Mouse (Mus musculus) heart, embryonic 12.5 days (tissue): ENCODE data around the gene Ccdc85b. TPM values are rescaled to one million over a fixed set of nuclear protein-coding genes. Genes with fewer than 3 reads are reported as not detected.

Source experiments
- ATAC-seq: fragments of 200-750 bp; cut with Nextera tagmentation; 2 replicates; pipeline ENCODE4 v1.8.0; 2017; ENCODE audit warnings: moderate TSS enrichment, moderate library complexity; ENCODE audit not compliant: insufficient number of reproducible peaks, low FRiP score
- H3K27ac ChIP-seq: fragments of 300-500 bp; sonication (generic); 2 replicates; pipeline ENCODE4 v1.5.1; 2016; ENCODE audit warnings: mild to moderate bottlenecking, moderate library complexity; ENCODE audit not compliant: poor library complexity, severe bottlenecking
- H3K27me3 ChIP-seq: fragments of 300-500 bp; sonication (generic); replicated peaks from 2 replicates; pipeline ENCODE4 v1.6.1; 2016; ENCODE audit warnings: mild to moderate bottlenecking, moderate library complexity
- H3K36me3 ChIP-seq: fragments of 300-500 bp; sonication (generic); 2 replicates; pipeline ENCODE4 v1.6.1; 2016; ENCODE audit warnings: mild to moderate bottlenecking, moderate library complexity
- H3K4me1 ChIP-seq: fragments of 300-500 bp; sonication (generic); replicated peaks from 2 replicates; pipeline ENCODE4 v1.6.1; 2016; ENCODE audit warnings: mild to moderate bottlenecking
- H3K4me2 ChIP-seq: fragments of 300-500 bp; sonication (generic); 2 replicates; pipeline ENCODE4 v1.6.1; 2016; ENCODE audit warnings: mild to moderate bottlenecking, moderate library complexity
- H3K4me3 ChIP-seq: fragments of 300-500 bp; sonication (generic); 2 replicates; pipeline ENCODE4 v1.5.1; 2016; ENCODE audit warnings: mild to moderate bottlenecking
- H3K9ac ChIP-seq: fragments of 300-500 bp; sonication (generic); 2 replicates; pipeline ENCODE4 v1.6.1; 2016; ENCODE audit warnings: mild to moderate bottlenecking, moderate library complexity
- H3K9me3 ChIP-seq: fragments of 300-500 bp; sonication (generic); replicated peaks from 2 replicates; pipeline ENCODE4 v1.6.1; 2016; ENCODE audit warnings: mild to moderate bottlenecking, moderate library complexity
- WGBS: fragments of 180-500 bp; shearing (Covaris S2); methylation state at CpG from one replicate; pipeline ENCODE4 v1.1.7; 2016; 5-methylcytosine and 5-hydroxymethylcytosine counted together
- polyA plus RNA-seq: library from polyadenylated mRNA; unstranded; fragments of >200 nt; fragmentation: Nextera tagmentation; extraction: Ambion mirVana; gene quantifications from 2 replicates; pipeline ENCODE4 v1.2.1, GENCODE M21; 2016

Ccdc85b gene
- polyA plus RNA-seq, 1 experiment from 2014 or later = 10.5 TPM

- peak overlapping the region; percentile 89 for H3K4me3 ChIP-seq
- 72% methylated on average over 12 of the region's 12 CpGs for WGBS
Measured at GRCm38 (mm10) chr19:5455037-5455436, 2.7 kb downstream of the Ccdc85b start.

GRCm38 (mm10) chr19:5451766-5452165, 5.9 kb downstream of the Ccdc85b start:
- Histone ChIP-seq H3K36me3 (peaks cover 11% of the 10 kb centered on the region), H3K4me2 (no peak overlapping the region), H3K4me1 (peaks cover 43% of the 10 kb centered on the region), H3K9ac (no peak overlapping the region), H3K4me3 (no peak overlapping the region), H3K9me3 (no peaks in the 10 kb centered on the region), H3K27me3 (peaks cover 41% of the 10 kb centered on the region), H3K27ac (no peak overlapping the region)
- ATAC-seq = no peak
- WGBS = 74% methylated on average over 6 of the region's 6 CpGs

More at GRCm38 (mm10) chr19:5455037-5455436, 2.7 kb downstream of the Ccdc85b start:
- peaks cover 15% of the 10 kb centered on the region for H3K27me3 ChIP-seq
- no peak overlapping the region for H3K27ac ChIP-seq
- H3K4me1 ChIP-seq = peaks cover 37% of the 10 kb centered on the region
- peak overlapping the region; percentile 98 for H3K4me2 ChIP-seq
- H3K9me3 ChIP-seq = no peaks in the 10 kb centered on the region
- no peak for ATAC-seq
- peaks cover 11% of the 10 kb centered on the region for H3K36me3 ChIP-seq
- peak overlapping the region; percentile 94 for H3K9ac ChIP-seq

GRCm38 (mm10) chr19:5449673-5450072, 8.0 kb downstream of the Ccdc85b start:
- Histone ChIP-seq H3K9me3 (no peaks in the 10 kb centered on the region), H3K27ac (no peak overlapping the region), H3K36me3 (peaks cover 9% of the 10 kb centered on the region), H3K4me1 (peaks cover 22% of the 10 kb centered on the region), H3K4me2 (no peak overlapping the region), H3K4me3 (no peak overlapping the region), H3K9ac (no peak overlapping the region), H3K27me3 (peaks cover 62% of the 10 kb centered on the region)
- no peak for ATAC-seq
- WGBS = 78% methylated on average over 3 of the region's 3 CpGs

- Histone ChIP-seq H3K27ac (no peak overlapping the region), H3K9me3 (no peaks in the 10 kb centered on the region), H3K36me3 (no peaks in the 10 kb centered on the region), H3K4me2 (peak overlapping the region; percentile 99), H3K9ac (no peak overlapping the region; the same call in 1 of the 2 replicates), H3K27me3 (peaks cover 72% of the 10 kb centered on the region), H3K4me1 (peaks cover 21% of the 10 kb centered on the region), H3K4me3 (peak overlapping the region; percentile 55)
- peak; percentile 84 for ATAC-seq
- WGBS = 5% methylated on average over 36 of the region's 36 CpGs
Measured at GRCm38 (mm10) chr19:5448354-5449150, 9.1 kb downstream of the Ccdc85b start.

- Histone ChIP-seq H3K9me3 (no peaks in the 10 kb centered on the region), H3K27ac (no peak within 1 kb of the TSS), H3K4me2 (peak within 1 kb of the TSS; percentile 99), H3K4me1 (peaks cover 21% of the 10 kb centered on the region), H3K36me3 (no peaks in the 10 kb centered on the region), H3K27me3 (peaks cover 73% of the 10 kb centered on the region), H3K9ac (peak within 1 kb of the TSS; percentile 73), H3K4me3 (peak within 1 kb of the TSS; percentile 55)
- WGBS = under 1% methylated on average over 70 of the region's 70 CpGs
- ATAC-seq = peak; percentile 61
Measured at GRCm38 (mm10) chr19:5447515-5448353, 10.0 kb downstream of the Ccdc85b start, which contains the start of gene Fosl1. Fosl1 (plus strand) TSS chr19:5447547.

GRCm38 (mm10) chr19:5445747-5446146, 11.9 kb downstream of the Ccdc85b start:
- peaks cover 21% of the 10 kb centered on the region for H3K4me1 ChIP-seq
- no peak overlapping the region for H3K4me2 ChIP-seq
- 83% methylated on average over 5 of the region's 5 CpGs for WGBS
- H3K9ac ChIP-seq = no peak overlapping the region
- H3K9me3 ChIP-seq = no peaks in the 10 kb centered on the region
- peaks cover 66% of the 10 kb centered on the region for H3K27me3 ChIP-seq
- H3K4me3 ChIP-seq = no peak overlapping the region
- no peaks in the 10 kb centered on the region for H3K36me3 ChIP-seq
- no peak overlapping the region for H3K27ac ChIP-seq
- ATAC-seq = no peak

GRCm38 (mm10) chr19:5444954-5445353, 12.7 kb downstream of the Ccdc85b start:
- WGBS = 23% methylated on average over 7 of the region's 7 CpGs
- Histone ChIP-seq H3K4me1 (peaks cover 18% of the 10 kb centered on the region), H3K9me3 (peaks cover 4% of the 10 kb centered on the region; the same call in 1 of the 2 replicates), H3K9ac (no peak overlapping the region), H3K27ac (no peak overlapping the region), H3K4me2 (no peak overlapping the region), H3K27me3 (peaks cover 58% of the 10 kb centered on the region), H3K4me3 (no peak overlapping the region), H3K36me3 (no peaks in the 10 kb centered on the region)
- ATAC-seq = no peak

GRCm38 (mm10) chr19:5444371-5444908, 13.3 kb downstream of the Ccdc85b start:
- no peak overlapping the region for H3K4me3 ChIP-seq
- 65% methylated on average over 9 of the region's 9 CpGs for WGBS
- H3K27ac ChIP-seq = no peak overlapping the region
- no peak overlapping the region for H3K4me2 ChIP-seq
- peaks cover 4% of the 10 kb centered on the region; the same call in 1 of the 2 replicates for H3K9me3 ChIP-seq
- H3K9ac ChIP-seq = no peak overlapping the region
- no peak for ATAC-seq
- peaks cover 17% of the 10 kb centered on the region for H3K4me1 ChIP-seq
- no peaks in the 10 kb centered on the region for H3K36me3 ChIP-seq
- H3K27me3 ChIP-seq = peaks cover 56% of the 10 kb centered on the region

GRCm38 (mm10) chr19:5433951-5434350, 23.7 kb downstream of the Ccdc85b start:
- H3K9me3 ChIP-seq = no peaks in the 10 kb centered on the region
- peaks cover 20% of the 10 kb centered on the region for H3K4me1 ChIP-seq
- H3K4me2 ChIP-seq = peak overlapping the region; percentile 90
- peak overlapping the region; percentile 43; the same call in 1 of the 2 replicates for H3K4me3 ChIP-seq
- no peaks in the 10 kb centered on the region for H3K36me3 ChIP-seq
- H3K27ac ChIP-seq = peak overlapping the region; percentile 67
- no peak for ATAC-seq
- no peaks in the 10 kb centered on the region for H3K27me3 ChIP-seq
- WGBS = 49% methylated on average over 7 of the region's 7 CpGs
- H3K9ac ChIP-seq = peak overlapping the region; percentile 71

GRCm38 (mm10) chr19:5432992-5433852, 24.5 kb downstream of the Ccdc85b start:
- H3K4me2 ChIP-seq = peak overlapping the region; percentile 90
- peak overlapping the region; percentile 71 for H3K9ac ChIP-seq
- no peaks in the 10 kb centered on the region for H3K9me3 ChIP-seq
- WGBS = 8% methylated on average over 16 of the region's 16 CpGs
- H3K27ac ChIP-seq = peak overlapping the region; percentile 67
- no peaks in the 10 kb centered on the region for H3K36me3 ChIP-seq
- peak overlapping the region; percentile 43 for H3K4me3 ChIP-seq
- no peaks in the 10 kb centered on the region for H3K27me3 ChIP-seq
- H3K4me1 ChIP-seq = peaks cover 20% of the 10 kb centered on the region
- ATAC-seq = peak; percentile 46; the same call in 1 of the 2 replicates
